Mouse (Mus musculus) small intestine, adult 2 months (tissue): ENCODE measurements around the gene Map1b.

Source experiments
- CTCF ChIP-seq: fragments of 200-500 bp; IDR thresholded peaks from 2 replicates; pipeline ENCODE4 v1.5.1; 2012; ENCODE audit warnings: low read depth, mild to moderate bottlenecking, control low read depth, inconsistent platforms, low read length, moderate library complexity, mixed read lengths; ENCODE audit not compliant: insufficient replicate concordance, insufficient read length; ENCODE audit errors: extremely low read depth
- POLR2A ChIP-seq: fragments of 200-500 bp; IDR thresholded peaks from 2 replicates; pipeline ENCODE4 v1.6.1; 2012; ENCODE audit warnings: low read depth, mild to moderate bottlenecking, control low read depth, inconsistent platforms, low read length, moderate library complexity

- TF ChIP-seq CTCF (no peak), POLR2A (no peak)
These were observed 131.7 kb downstream of the Map1b start for GRCm38 (mm10) chr13:99384555-99385203.
